Mouse (Mus musculus) retina, postnatal 7 days (tissue): Measurements from ENCODE around the gene Qrich2.
"Not testable (repeated sequence)": the region's sequence is repeated elsewhere in the genome, so short reads cannot be mapped to it uniquely, and the experiment has no call there.

Experiments used
- DNase-seq: peaks from one replicate; pipeline ENCODE4 v3.0.0-alpha.2; 2012; ENCODE audit warnings: low read depth, low spot score

Gene Qrich2

DNA sequence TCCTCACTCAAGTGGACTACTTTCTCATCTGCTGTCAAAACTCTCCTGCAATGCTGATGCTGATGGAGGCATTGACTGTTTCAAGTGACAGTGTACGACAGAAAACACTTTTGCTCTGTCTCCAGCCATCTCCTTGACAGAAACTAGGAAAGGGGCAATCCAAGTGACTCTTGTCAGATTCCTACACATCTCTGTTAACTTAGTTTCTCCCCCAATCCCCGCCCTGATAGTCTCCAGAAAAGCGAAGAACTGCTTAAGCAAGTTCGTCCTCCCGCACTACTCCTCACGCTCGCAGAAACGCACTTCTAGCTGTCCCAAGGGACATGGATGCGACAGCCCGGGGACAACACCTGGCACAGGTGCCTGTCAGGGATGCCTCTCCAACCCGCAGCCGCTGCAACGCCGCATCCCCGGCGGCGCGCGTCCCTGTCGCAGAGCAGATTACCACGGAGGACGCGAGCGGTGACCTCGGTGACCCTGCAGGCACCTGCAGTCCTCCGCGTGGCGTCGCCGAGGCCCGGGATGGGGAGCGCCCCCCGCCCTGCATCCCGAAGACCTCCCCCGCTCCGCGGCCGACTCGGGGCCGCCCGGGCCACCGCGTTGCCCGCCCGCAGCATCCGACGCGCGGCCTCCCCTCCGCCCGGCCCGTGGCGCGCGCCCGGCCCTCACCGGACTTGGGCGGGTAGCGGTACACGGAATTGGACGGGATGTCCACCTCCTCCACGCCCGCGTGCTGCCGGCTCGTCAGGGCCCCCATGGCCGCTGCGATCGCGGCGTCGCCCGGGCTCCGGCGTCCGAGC is 53.8 kb downstream of the Qrich2 start:
- no peak for DNase-seq

DNA sequence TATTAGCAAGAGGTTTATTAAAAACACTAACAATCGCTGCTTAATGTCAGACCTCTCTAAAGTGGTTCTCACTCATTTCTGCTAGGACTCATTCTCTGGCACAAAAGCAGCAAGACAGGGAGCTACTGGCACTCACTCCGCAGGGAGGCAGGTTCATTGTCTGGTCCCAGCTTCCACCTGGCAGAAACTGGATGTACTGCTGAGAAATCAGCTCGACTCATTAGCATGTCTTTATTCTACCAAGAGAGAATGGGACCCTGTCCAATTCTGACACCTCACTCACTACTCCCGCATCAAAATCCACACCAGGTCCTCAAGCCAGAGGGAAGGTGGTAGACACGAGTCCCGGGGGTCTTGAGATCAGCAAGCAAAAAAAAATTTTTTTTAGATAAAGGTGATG is 54.5 kb downstream of the Qrich2 start:
- no peak for DNase-seq

DNA sequence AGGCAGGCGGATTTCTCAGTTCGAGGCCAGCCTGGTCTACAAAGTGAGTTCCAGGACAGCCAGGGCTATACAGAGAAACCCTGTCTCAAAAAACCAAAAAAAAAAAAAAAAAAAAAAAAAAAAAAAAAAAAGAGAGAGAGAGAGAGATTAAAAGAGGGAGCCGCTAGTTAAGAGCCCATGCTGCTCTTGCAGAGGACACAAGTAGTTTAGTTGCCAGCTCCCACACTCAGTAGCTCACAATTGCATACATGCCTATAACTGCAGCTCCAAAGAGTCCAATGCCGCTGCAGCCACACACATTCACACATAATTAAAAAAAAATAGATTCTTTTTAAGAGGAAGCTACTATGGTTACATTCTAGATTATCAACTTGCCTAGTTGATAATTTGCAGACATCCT is 55.6 kb downstream of the Qrich2 start:
- not testable (repeated sequence) for DNase-seq

DNA sequence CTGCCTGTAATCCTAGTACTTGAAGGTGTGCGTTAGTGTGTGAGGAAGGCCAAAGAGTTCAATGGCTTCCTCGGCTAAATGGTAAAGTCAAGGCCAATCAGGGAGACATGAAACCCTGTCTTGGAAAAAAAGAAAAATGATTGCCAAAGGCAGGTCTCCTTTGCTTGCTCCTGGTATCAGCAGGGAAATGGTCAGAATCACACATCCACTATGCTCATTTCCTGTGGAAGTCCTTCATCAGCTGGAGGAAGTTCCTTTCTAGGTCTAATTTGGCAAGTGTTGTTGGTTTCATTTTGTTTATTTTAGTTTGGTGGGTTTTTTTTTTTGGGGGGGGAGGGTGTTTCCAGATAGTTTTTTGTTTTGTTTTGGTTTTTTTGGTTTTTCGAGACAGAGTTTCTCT is 57.0 kb downstream of the Qrich2 start:
- no peak for DNase-seq

DNA sequence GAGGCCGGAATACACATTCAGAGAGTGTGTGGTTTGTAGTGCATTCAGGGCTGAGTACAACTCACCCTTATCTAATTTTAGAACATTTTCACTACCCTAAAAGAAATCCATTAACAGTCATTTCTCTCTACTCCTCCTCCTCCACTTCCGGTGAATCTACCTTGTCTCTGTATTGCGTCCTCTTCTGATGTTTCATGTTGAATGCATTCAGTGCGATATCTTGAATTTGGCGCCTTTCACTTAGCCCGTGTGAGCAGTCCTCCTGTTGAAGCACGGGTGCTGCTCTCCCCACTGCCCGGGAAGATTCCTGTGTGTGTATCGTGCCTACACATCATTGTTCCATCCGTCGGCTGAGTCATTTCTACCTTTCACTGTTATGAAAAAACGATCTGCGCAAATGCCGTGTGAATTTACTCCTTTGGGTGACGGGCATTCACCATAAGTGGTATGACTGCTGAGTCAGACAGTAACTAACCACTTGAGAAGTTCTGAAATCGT is 59.8 kb downstream of the Qrich2 start:
- DNase-seq: no peak

DNA sequence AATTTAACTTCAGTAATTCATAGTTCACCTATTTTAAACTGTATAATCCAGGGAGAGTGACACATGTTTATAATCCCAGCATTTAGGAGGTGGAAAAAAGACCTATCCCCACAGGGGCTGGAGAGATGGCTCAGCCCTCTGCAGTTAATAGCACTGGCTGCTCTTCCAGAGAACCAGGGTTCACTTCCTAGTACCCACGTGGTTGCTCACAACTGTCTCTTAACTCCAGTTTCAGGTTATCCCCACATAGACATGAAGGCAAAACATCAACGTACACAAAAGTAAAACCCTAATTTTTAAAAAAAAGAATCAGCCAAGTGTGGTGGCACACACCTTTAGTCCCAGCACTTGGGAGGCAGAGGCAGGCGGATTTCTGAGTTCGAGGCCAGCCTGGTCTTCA is 60.4 kb downstream of the Qrich2 start:
- DNase-seq: no peak

DNA sequence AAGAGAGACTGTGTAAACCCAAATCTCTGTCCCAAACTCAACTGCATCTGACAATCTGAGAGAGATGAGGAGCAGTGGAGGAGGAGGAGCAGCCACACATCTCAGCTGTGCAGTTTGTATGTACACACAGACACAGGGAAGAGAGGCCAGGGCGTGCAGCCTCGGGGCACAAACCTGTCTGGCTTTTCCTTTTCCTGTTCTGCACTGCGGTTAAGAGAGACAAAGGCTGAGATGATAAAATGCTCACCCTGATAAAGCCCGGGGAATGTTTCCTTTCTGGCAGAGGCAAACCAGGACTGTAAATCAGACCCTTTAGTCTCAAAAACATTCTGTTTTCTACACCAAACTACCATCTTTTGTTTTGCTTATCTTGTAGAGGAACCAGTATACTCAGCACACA is 65.5 kb downstream of the Qrich2 start:
- no peak for DNase-seq

DNA sequence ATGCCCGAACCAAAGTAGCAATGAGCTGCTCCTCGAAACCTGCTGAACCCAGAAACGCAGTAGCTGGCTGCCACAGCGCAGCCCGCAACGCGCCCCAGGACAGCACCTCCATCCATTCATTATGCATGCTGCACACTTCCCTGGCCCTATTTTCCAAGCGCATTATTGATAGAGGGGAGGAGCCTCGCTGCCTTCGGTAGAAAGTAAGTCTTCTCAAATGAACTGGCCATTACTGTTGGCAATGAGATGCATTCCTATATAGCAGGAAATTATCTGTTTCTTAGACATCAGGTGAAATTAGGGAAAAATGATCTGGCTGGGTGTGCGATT is 67.7 kb downstream of the Qrich2 start:
- no peak for DNase-seq

DNA sequence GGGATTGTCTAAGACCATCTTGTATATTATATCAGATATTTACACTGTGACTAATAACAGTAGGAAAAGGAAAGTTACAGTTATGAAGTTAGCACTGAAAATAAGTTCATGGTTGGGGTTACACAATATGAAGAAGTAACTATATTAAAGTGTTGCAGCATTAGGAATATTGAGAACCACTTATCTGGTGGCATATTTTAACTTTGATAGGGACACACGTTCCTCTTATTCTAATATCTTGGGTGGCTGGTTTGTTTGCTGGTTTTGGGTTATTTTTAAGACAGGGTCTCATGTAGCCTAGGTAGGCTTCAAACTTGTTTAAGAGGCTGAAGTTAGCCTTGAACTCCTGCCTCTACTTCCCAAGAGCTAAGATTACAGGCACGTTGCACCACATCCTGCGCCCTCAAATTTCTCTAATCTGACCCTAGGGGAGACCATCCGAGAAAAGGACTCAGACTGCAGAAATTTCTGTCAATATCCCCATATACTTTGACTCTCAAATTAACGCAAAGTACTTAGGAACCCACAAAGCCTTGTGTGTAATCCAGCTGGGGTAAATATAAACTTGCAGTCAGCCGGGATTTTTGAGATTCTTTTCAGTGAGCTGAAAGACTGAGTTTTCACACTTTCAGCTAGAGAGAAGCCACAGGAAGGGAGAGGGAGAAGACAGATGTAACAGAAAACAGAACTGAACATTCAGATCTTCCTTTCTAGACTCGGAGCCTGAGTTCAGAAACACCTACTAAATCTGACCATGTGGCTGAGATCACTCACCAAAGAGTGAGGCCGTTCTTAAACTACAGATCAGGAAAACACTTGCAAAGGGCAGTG is 68.3 kb downstream of the Qrich2 start:
- DNase-seq: no peak

DNA sequence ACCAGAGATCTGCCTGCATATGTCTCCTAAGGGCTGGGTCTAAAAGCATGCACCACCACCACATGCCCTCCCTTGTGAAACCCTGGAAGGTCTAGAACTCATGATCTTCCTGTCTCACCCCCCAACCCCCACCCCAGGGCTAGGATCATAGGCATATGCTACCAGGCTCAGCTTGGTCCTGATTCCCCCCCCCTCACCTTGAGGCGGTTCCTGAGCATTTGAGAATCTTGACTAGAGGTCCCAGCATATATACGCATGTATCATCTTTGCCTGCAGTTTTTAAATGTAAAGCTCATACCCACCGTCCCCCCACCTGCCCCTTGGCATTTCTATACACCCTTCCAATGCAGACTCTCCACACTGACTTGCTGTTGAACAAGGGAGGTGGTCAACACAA is 69.1 kb downstream of the Qrich2 start:
- DNase-seq: no peak

DNA sequence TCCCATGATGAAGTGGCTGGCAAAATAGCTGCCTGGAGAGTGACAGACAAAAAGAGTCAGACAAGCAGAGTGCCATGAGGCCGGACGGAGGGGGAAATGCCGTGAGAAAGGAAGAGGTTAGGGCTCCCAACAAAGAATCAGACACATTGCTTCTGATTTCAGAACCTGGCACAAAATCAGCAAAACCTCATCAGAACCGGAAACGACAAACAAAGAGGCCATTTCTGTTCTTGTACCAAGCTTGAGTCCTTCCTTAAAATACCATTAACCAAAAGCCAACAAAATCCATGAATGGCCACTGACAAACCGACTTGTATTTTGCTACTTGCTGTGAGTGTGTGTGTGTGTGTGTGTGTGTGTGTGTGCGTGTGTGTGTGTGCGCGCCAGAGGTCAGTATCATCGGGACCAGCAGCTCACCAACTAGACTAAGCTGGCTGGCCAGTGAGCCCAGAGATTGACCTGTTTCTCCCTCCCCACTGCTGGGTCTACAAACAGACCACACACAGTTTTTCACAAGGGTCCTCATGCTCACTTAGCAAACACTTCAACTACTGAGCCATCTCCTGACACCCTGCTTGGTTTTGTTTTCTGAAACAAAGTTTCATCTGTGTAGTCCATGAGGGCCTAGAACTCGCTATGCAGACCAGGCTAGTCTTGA is 69.6 kb downstream of the Qrich2 start:
- no peak for DNase-seq

DNA sequence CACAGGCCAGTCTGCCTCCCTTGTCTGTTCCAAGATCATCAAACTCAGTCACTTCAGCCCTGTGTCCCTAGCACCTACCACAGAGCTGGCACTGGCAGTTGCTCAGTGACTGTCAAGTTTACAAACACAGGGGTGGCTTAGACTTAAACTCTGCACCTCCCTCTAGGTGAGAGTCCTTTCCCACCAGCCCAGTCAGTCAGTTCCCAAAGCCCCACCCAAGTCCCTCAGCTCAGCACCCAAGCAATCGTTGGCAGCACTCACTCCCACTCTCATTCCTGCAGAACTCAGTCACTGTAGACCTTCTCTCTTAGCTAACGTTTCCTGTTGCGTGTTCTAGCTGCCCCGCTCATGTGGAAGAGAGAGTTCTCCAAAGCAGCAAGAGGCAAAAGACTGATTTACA is 71.3 kb downstream of the Qrich2 start:
- DNase-seq: no peak
